Mouse (Mus musculus): Measurements from ENCODE around the gene Kdm2a. TPM values are rescaled to one million over a fixed set of nuclear protein-coding genes. Genes with fewer than 3 reads are reported as not detected.
A peak's percentile ranks its signal among the peaks of the same experiment; 100 is the strongest.

Gene Kdm2a
- total and polyA plus RNA-seq, 3 experiments: 20.3 to 55.9 TPM; not detected in 1

GRCm38 (mm10) chr19:4422581-4422980 lies 24.5 kb upstream of the Kdm2a start:
- no peak overlapping the region for H3K4me3 ChIP-seq (ENCODE audit: control insufficient read depth in 1 of 2, insufficient read depth in 1 of 2, low read depth in 2 of 2, low read length in 2 of 2)
- no peak for DNase-seq (ENCODE audit: low read depth, low spot score)
- H3K27ac ChIP-seq (ENCODE audit: control insufficient read depth, low read depth, low read length): no peak overlapping the region
- peaks cover 7 to 21% of the 10 kb centered on the region in 2 experiments for H3K4me1 ChIP-seq (ENCODE audit: control insufficient read depth in 1 of 2, insufficient read depth in 2 of 2, low read length in 2 of 2)
- H3K9me3 ChIP-seq (replicated peaks; ENCODE audit: insufficient read depth, low read length): no peaks in the 10 kb centered on the region
- H3K9ac ChIP-seq (ENCODE audit: control insufficient read depth, low read depth, low read length, poor library complexity, severe bottlenecking): no peak overlapping the region
- H3K79me2 ChIP-seq (ENCODE audit: control insufficient read depth, insufficient read depth, low read length, poor library complexity): no peaks in the 10 kb centered on the region
- H3K27me3 ChIP-seq (ENCODE audit: control insufficient read depth in 1 of 2, insufficient read depth in 2 of 2, low read length in 2 of 2): no peaks in the 10 kb centered on the region
- peaks cover 0 to 11% of the 10 kb centered on the region in 2 experiments; a peak in 2 of 4 replicates for H3K36me3 ChIP-seq (ENCODE audit: control insufficient read depth in 1 of 2, insufficient read depth in 2 of 2, low read length in 2 of 2)
- TF ChIP-seq ELF1 (IDR thresholded peaks at IDR 0.05; ENCODE audit: low read depth, low read length) (no peak), UBTF (IDR thresholded peaks at IDR 0.05; ENCODE audit: borderline replicate concordance, insufficient read depth, low read depth, low read length) (no peak), USF1 (IDR thresholded peaks at IDR 0.05; ENCODE audit: low read depth, low read length) (no peak), RAD21 (IDR thresholded peaks at IDR 0.05; ENCODE audit: low read depth, low read length) (no peak), POLR2A (IDR thresholded peaks at IDR 0.05; ENCODE audit: control insufficient read depth in 1 of 2, insufficient read depth in 1 of 2, low read depth in 1 of 2, low read length in 2 of 2, poor library complexity in 1 of 2) (no peak)

GRCm38 (mm10) chr19:4420153-4420910 lies 22.2 kb upstream of the Kdm2a start:
- H3K27ac ChIP-seq (ENCODE audit: control insufficient read depth, low read depth, low read length): no peak overlapping the region
- TF ChIP-seq ZNF384 (IDR thresholded peaks at IDR 0.05; ENCODE audit: low read depth, low read length): no peak
- TF ChIP-seq CHD1 (IDR thresholded peaks at IDR 0.05; ENCODE audit: low read depth, low read length): no peak
- no peak for TF ChIP-seq MEF2A (IDR thresholded peaks at IDR 0.05; ENCODE audit: extremely low read depth, insufficient replicate concordance, low read depth, low read length, poor library complexity, severe bottlenecking)
- no peak for TF ChIP-seq E2F4 (IDR thresholded peaks at IDR 0.05; ENCODE audit: borderline replicate concordance, low read depth, low read length)
- peak; percentile 24; the same call in 1 of the 2 replicates for TF ChIP-seq GATA1 (IDR thresholded peaks at IDR 0.05; ENCODE audit: low read depth, low read length)
- TF ChIP-seq ELF1 (IDR thresholded peaks at IDR 0.05; ENCODE audit: low read depth, low read length): no peak
- no peak for TF ChIP-seq MYC (IDR thresholded peaks at IDR 0.05; ENCODE audit: low read depth, low read length)
- TF ChIP-seq USF1 (IDR thresholded peaks at IDR 0.05; ENCODE audit: low read depth, low read length): no peak
- no peak for TF ChIP-seq MYB (IDR thresholded peaks at IDR 0.05; ENCODE audit: low read depth, low read length)
- no peak for TF ChIP-seq RCOR1 (IDR thresholded peaks at IDR 0.05; ENCODE audit: low read depth, low read length)
- TF ChIP-seq SIN3A (IDR thresholded peaks at IDR 0.05; ENCODE audit: low read length): 0 out of 2 replicates have a peak, but pooled peaks have one; percentile 29
- peak; percentile 51 for DNase-seq (ENCODE audit: low read depth, low spot score)

More at GRCm38 (mm10) chr19:4420153-4420910, 22.2 kb upstream of the Kdm2a start:
- peaks cover 0 to 9% of the 10 kb centered on the region in 2 experiments; a peak in 2 of 4 replicates for H3K36me3 ChIP-seq (ENCODE audit: control insufficient read depth in 1 of 2, insufficient read depth in 2 of 2, low read length in 2 of 2)
- no peak overlapping the region for H3K9ac ChIP-seq (ENCODE audit: control insufficient read depth, low read depth, low read length, poor library complexity, severe bottlenecking)
- H3K79me2 ChIP-seq (ENCODE audit: control insufficient read depth, insufficient read depth, low read length, poor library complexity): no peaks in the 10 kb centered on the region
- peaks cover 7 to 12% of the 10 kb centered on the region in 2 experiments for H3K4me1 ChIP-seq (ENCODE audit: control insufficient read depth in 1 of 2, insufficient read depth in 2 of 2, low read length in 2 of 2)
- H3K27me3 ChIP-seq (ENCODE audit: control insufficient read depth in 1 of 2, insufficient read depth in 2 of 2, low read length in 2 of 2): no peaks in the 10 kb centered on the region
- H3K9me3 ChIP-seq (replicated peaks; ENCODE audit: insufficient read depth, low read length): no peaks in the 10 kb centered on the region
- no peak overlapping the region for H3K4me3 ChIP-seq (ENCODE audit: control insufficient read depth in 1 of 2, insufficient read depth in 1 of 2, low read depth in 2 of 2, low read length in 2 of 2)

Measured in MEL (cell line).